Mouse (Mus musculus): ENCODE measurements around the gene Cox8c. TPM values are rescaled to one million over a fixed set of nuclear protein-coding genes. Genes with fewer than 3 reads are reported as not detected.

Gene Cox8c
- total RNA-seq (2021): not detected
- long read RNA-seq, experiment 1: 0 reads
- long read RNA-seq, experiment 2: 0 reads

- DNase-seq: no peak
Observed at GRCm38 (mm10) chr12:102899091-102899490, at the start of gene Cox8c. TSS of gene Cox8c (plus strand) at chr12:102899316.

GRCm38 (mm10) chr12:102860806-102861205, 38.3 kb upstream of the Cox8c start:
- DNase-seq: no peak

- DNase-seq: no peak
Observed at GRCm38 (mm10) chr12:102869802-102870201, 29.3 kb upstream of the Cox8c start.

DNA sequence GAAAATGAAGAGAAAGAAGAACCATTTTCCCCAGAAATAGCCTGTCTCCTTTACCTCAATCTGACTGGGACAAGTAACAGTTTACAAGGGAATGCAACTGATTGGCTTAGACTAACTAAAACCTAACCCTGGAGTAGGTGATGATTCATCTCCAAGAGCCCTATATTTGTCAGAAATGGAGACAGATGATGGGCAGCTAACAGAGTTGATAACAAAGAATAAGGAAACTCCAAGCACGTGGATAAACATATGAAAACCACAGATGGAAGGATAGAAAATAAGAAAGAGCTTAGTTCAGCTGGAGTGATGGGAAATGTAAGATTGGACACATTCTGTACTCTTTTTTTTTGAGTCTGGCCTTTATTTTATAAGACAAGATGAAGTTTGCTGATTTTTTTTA, 28.6 kb upstream of the Cox8c start:
- DNase-seq: no peak

- peak; percentile 32 for DNase-seq
Observed at GRCm38 (mm10) chr12:102877301-102878030, 21.6 kb upstream of the Cox8c start.

DNA sequence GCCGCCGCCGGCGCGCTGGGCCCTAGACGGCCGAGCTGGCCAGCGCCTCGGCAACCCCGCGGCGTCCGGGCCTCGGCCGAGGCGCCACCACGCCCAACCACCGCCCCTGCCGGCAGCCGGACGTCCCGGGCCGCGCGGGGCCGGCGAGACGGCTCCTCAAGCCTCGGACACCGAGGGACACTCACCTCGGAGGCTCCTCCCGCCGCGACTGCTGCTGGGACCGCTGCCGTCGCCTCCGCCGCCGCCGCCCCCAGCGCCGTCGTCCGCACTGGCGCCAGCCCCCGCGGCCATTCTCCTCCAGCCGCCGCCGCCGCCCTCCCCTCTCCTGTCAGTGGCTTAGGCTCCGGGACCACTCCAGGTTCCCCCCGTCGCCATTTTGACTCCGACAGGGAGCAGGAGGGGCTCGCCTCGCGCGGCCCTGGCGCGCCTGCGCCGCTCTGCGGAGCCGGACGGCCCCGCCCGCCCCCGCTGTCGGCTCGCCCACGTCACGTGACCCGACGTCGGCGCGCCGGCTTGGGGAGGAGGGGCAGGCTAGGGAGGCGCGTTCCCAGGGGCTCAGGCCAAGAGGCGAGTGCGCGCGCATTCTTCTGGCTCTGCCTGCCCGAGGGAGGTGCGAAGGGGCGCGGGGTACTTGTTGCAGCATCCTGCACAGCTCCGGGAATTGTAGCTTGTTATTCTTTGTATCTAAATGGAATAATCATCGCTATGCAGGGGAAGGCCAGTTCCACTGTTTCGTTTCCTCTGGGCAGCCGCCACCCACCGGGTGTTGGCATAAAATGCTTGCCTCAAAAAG, 20.9 kb upstream of the Cox8c start, which contains the start of gene Btbd7:
Gene Btbd7 (minus strand): TSS at position 441 of the 793 bp plus-strand sequence.
- peak; percentile 97 for DNase-seq

DNA sequence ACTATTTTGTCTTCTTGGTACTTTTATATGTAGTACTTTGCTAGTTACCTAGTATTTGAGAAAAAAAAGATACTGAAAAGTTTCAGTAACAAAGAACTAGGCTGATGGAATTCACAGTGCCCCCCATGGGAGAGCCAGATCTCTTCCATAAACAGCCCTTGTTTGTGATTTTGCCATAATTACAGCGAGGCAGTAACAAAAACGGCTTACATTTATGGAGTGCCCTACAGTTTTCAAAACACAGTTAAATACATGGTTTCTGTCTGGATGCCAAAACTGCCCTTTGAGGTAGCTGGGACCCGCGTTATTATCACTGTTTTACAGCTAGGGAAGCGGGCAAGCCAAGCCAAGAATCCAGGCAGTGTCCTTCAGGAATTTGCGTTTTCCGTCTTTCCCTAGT, 20.2 kb upstream of the Cox8c start:
- no peak for DNase-seq

- DNase-seq: no peak
Observed at GRCm38 (mm10) chr12:102885735-102886134, 13.4 kb upstream of the Cox8c start.

DNA sequence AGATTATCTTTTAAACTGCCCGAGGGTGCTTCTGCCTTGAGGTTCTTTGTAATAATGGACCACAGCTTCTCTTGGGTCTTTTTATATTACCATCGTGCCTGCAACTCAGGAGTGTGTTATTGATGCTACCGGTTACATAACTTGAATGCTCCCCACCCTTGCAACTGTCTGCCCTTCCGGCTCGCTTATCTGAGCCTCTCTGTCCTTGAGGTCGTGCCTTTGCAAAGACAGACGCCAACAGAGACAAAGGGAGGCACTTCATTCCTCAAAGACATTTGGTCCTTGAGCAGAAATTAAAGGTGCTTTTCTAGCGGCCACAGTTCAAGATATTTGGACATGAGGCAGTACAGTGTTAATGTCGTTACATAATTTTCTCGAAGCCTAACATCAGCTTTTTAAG, 11.8 kb upstream of the Cox8c start:
- DNase-seq: no peak

GRCm38 (mm10) chr12:102888568-102888967, 10.5 kb upstream of the Cox8c start:
- no peak for DNase-seq

- no peak for DNase-seq
Observed at GRCm38 (mm10) chr12:102908191-102908590, 9.1 kb downstream of the Cox8c start.

GRCm38 (mm10) chr12:102916073-102916472, 17.0 kb downstream of the Cox8c start:
- no peak for DNase-seq

DNA sequence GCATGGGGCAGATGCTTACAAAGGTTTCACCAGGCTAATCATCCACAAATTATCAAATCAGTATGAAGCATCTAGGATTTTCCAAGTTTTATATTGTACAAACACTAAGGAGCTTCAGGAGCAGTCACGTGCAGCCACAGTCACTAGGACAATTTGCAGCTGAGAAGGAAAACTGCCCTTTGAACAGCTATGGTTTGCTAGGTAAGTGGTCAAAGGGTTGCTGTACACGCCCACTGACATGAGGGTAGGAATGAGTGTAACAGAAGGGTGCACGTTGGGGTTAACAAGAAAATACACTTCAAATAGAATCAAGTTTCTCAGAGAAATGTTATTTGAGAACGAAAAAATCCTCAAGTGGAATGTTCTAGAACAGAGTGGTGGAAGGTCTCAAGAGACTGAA, 30.6 kb downstream of the Cox8c start:
- no peak for DNase-seq

GRCm38 (mm10) chr12:102930335-102930734, 31.2 kb downstream of the Cox8c start:
- DNase-seq: no peak

- DNase-seq: no peak
Observed at GRCm38 (mm10) chr12:102930789-102931188, 31.7 kb downstream of the Cox8c start.

GRCm38 (mm10) chr12:102935892-102936291, 36.8 kb downstream of the Cox8c start:
- no peak for DNase-seq

DNA sequence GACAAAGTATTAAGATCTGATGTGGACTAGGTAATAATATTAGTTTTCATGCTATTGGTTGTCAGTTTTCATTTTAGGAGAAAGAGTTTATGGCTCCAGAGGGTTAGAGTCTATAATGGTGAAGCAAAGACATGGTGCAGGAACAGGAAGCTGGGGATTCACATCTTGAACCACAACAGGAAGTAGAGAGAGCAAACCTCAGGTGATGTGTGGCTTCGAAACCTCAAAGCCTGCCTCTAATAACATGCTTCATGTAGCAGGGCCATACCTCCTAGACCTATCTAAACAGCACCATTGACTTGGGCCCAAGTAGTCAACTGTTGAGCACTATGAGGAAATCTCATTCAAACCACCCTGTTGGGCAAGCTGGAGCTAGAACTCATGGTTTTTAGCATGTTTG, 46.5 kb downstream of the Cox8c start:
- no peak for DNase-seq

DNA sequence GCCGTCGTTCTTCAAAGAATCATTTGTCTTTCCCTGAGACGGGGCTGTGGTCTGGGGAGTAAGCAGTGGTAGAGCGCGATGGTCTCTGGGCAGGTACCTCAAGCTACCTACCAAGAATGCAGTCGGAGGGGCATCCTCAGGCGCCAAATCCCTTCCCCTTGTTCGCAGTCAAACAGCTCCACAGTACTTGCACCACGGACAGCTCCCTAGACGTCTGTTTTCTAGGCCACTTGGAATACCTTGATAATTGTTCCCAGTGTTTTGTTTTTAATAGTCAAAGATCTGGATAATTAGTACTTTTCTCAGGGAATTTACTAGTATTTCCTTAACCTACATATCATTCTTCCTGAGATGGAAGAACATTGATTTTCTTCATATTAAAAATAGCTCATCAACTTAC, 48.7 kb downstream of the Cox8c start:
- DNase-seq: no peak

GRCm38 (mm10) chr12:102948778-102949394, 49.8 kb downstream of the Cox8c start, which contains the start of gene Unc79:
TSS of gene Unc79 (plus strand) at chr12:102948859.
- no peak for DNase-seq

- no peak for DNase-seq
Observed at GRCm38 (mm10) chr12:102949395-102950208, 50.5 kb downstream of the Cox8c start.

Data from gastrocnemius, postnatal 25 days (tissue).